Mouse (Mus musculus) gastrocnemius, postnatal 10 days (tissue): Measurements from ENCODE around the gene Il20. TPM values are rescaled to one million over a fixed set of nuclear protein-coding genes. Genes with fewer than 3 reads are reported as not detected.

Experiments used
- DNase-seq: peaks from one replicate; pipeline ENCODE4 v3.0.0; 2021; ENCODE audit warnings: mixed read lengths
- total RNA-seq, 2 experiments: library from RNA; stranded (reverse); gene quantifications; 2 replicates each; pipeline ENCODE4 v1.2.3; 2021

Gene Il20
- total RNA-seq, 2 experiments from 2014 or later: not detected

DNA sequence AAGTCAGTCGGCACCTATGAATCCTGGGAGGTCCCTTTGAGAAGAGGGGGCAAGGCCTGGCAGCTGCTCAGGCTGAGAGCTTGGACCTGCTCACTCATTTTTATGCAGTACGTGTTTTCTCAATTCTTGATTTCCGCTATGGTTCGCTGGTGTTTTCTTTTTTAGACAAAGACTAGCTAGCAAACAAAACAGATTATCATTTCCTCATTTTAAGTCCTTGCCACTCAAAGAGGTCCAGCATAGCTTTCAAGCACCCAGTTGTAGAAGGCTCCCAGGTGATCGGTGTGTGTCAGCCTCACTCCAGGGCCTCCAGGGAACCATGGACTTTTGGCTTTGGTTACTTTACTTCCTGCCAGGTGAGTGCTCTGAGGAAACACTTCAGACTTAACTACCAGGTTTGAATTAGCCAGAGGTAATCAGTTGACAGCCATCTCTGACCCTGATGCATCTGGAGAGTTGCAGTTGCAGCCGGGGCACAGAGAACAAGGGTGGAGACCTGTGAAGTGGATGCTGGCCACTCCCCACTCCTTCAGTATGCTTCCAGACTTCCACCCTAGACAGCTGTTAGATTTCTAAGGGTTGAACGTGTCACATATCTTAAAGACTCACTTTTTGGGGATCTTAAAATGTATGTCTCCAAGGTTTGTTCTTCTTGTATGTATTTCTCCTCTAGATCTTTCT lies 45.6 kb downstream of the Il20 start, which contains the start of gene Fcmr:
TSS of gene Fcmr (plus strand) at position 129 of the 681 bp plus-strand sequence.
- no peak for DNase-seq

DNA sequence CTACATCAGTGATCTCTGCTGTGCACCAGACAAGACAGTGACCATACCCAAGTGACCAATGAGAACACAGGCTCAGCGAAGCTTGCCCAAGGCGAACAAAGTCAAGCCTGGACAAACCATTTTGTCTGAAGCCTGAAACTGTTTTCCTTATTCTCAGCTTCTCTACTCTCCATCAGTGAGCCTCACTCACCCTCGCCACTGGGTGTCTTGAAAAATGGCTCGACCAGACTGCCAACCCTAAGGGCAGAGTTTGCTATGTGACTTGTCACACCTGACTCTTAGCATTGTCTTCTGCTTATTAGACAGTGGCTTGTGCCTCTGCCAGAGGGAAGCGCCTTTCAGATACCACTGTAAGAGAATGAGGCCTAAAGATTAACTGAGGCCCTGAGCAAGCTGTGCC lies 46.5 kb downstream of the Il20 start:
- DNase-seq: no peak

DNA sequence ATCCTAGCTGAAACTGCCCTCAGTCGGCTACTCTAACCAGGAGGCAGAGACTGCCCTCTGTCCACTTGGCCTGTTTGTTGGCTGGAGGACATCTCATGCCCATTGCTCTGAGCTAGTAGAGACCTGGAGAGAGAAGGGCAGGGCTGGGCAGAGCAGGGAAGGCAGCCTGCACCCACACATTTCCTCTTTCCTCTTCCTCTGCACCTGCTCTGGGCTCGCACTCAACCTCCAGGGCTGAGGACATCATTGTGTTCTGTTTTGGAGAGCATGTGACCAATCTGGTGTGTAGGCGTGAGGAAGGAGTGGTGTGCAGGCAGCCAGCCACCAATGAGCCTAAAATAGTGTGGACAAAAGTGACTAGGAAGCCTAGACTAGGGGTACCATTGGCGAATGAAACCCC lies 47.0 kb downstream of the Il20 start:
- no peak for DNase-seq

DNA sequence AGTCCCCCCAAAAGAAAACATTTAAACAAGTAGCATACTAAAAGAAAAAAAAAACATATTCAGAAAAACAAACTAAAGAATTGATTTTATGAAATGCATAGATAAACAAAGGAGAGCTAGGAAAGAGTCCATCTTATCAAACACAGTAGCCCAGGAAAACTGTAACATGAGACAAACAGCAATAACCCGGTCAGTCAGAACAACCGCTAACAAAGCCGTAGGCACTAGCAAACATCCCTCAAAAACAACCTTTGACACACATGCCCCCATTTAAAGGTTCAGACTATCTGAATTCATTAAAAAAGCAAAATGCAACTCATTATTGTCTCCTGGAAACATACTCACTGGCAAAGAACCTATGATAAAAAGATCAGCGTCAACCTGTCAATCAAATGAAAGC lies 53.8 kb downstream of the Il20 start:
- no peak for DNase-seq

Other genes starting within 250 kb of the Il20 start
- gene C4bp, start 249.8 kb downstream of the Il20 start, total RNA-seq: under 1 TPM in 1 of 2 experiments, not detected in 1; 0.11 TPM
- not detected for gene Gm29427, start 195.7 kb downstream of the Il20 start, total RNA-seq
- 1 to 10 TPM; 3.8 to 4.5 TPM for gene Yod1, start 194.1 kb downstream of the Il20 start, total RNA-seq
- gene Pfkfb2, start 182.2 kb downstream of the Il20 start, total RNA-seq: 10 to 100 TPM in 1 of 2 experiments, 1 to 10 TPM in 1; 9.2 to 13.9 TPM
- under 1 TPM; 0.68 to 0.88 TPM for gene AA986860, start 179.5 kb downstream of the Il20 start, total RNA-seq
- gene Fcamr, start 110.5 kb downstream of the Il20 start, total RNA-seq: not detected
- gene Pigr, start 84.8 kb downstream of the Il20 start, total RNA-seq: not detected
- gene Fcmr, start 45.8 kb downstream of the Il20 start, total RNA-seq: under 1 TPM in 1 of 2 experiments, not detected in 1; 0.38 TPM
- gene Il24, start 24.0 kb downstream of the Il20 start, total RNA-seq: not detected
- under 1 TPM in 1 of 2 experiments, not detected in 1; 0.28 TPM for gene Il19, start 28.7 kb upstream of the Il20 start, total RNA-seq
- not detected for gene Il10, start 108.4 kb upstream of the Il20 start, total RNA-seq
- gene Mapkapk2, start 186.4 kb upstream of the Il20 start, total RNA-seq: 100 to 1,000 TPM; 171 to 177 TPM
- gene Dyrk3, start 226.9 kb upstream of the Il20 start, total RNA-seq: under 1 TPM; 0.12 to 0.14 TPM
- gene Eif2d, start 241.7 kb upstream of the Il20 start, total RNA-seq: 10 to 100 TPM; 24.4 to 26.4 TPM